Mouse (Mus musculus) midbrain, embryonic 11.5 days (tissue): Measurements from ENCODE around the gene 1700029I15Rik. TPM values are rescaled to one million over a fixed set of nuclear protein-coding genes. Genes with fewer than 3 reads are reported as not detected.

Experiments used
- ATAC-seq: fragments of 200-750 bp; cut with Nextera tagmentation; 2 replicates; pipeline ENCODE4 v1.8.0; 2017; ENCODE audit warnings: moderate TSS enrichment, moderate library complexity; ENCODE audit not compliant: low FRiP score
- DNase-seq: peaks from one replicate; pipeline ENCODE4 v3.0.0; 2015; ENCODE audit warnings: low spot score; ENCODE audit errors: missing footprints
- H3K27ac ChIP-seq: fragments of 300-500 bp; sonication (generic); 2 replicates; pipeline ENCODE4 v1.5.1; 2014; ENCODE audit warnings: low read depth, low read length
- H3K27me3 ChIP-seq: fragments of 300-500 bp; sonication (generic); 2 replicates; pipeline ENCODE4 v1.6.1; 2014; ENCODE audit warnings: mild to moderate bottlenecking, low read length, moderate library complexity, mixed read lengths; ENCODE audit not compliant: control insufficient read depth, insufficient read depth
- H3K36me3 ChIP-seq: fragments of 300-500 bp; sonication (generic); 2 replicates; pipeline ENCODE4 v1.6.1; 2014; ENCODE audit warnings: mild to moderate bottlenecking, low read length, moderate library complexity, mixed read lengths; ENCODE audit not compliant: control insufficient read depth, insufficient read depth
- H3K4me1 ChIP-seq: fragments of 300-500 bp; sonication (generic); 2 replicates; pipeline ENCODE4 v1.6.1; 2014; ENCODE audit warnings: low read length; ENCODE audit not compliant: control insufficient read depth, insufficient read depth
- H3K4me2 ChIP-seq: fragments of 300-500 bp; sonication (generic); 2 replicates; pipeline ENCODE4 v1.6.1; 2014; ENCODE audit warnings: mild to moderate bottlenecking, moderate library complexity
- H3K4me3 ChIP-seq: fragments of 300-500 bp; sonication (generic); 2 replicates; pipeline ENCODE4 v1.5.1; 2014; ENCODE audit warnings: low read depth, low read length
- H3K9ac ChIP-seq: fragments of 300-500 bp; sonication (generic); 2 replicates; pipeline ENCODE4 v1.6.1; 2014; ENCODE audit warnings: low read length
- H3K9me3 ChIP-seq: fragments of 300-500 bp; sonication (generic); 2 replicates; pipeline ENCODE4 v1.6.1; 2016; ENCODE audit warnings: low read length; ENCODE audit not compliant: control insufficient read depth
- WGBS: fragments of 180-500 bp; shearing (Covaris S2); extraction: QIAGEN DNeasy Blood & Tissue Kit; methylation state at CpG from one replicate; pipeline ENCODE4 v1.1.7; 2014; 5-methylcytosine and 5-hydroxymethylcytosine counted together
- polyA plus RNA-seq: library from polyadenylated mRNA; unstranded; fragments of >200 nt; fragmentation: Nextera tagmentation; extraction: Ambion mirVana; gene quantifications from 2 replicates; pipeline ENCODE4 v1.2.1, GENCODE M21; 2014

The 1700029I15Rik gene
- polyA plus RNA-seq, 1 experiment from 2014 or later, result 1.5 TPM

DNA sequence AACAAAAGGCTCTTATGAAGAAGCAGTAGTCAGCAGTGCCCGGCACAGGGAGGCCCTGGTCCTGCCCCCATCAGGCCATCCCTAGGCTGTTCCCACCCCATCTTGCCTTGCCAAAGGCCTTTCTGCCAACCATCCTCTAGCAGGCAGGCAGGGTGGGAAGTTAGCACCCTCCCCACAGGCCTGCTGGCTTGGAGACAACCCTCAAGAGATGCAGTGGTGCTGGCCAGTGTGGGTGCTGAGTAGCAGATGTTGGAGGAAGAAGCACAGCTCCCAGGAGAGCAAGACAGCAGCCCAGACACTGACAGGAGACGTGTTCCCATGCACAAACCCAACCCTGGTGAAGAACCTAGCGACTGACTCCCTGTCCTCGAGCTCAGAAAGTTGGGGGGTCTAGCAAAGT, 5.3 kb downstream of the 1700029I15Rik start:
- Histone ChIP-seq H3K27ac (no peak overlapping the region), H3K27me3 (no peaks in the 10 kb centered on the region), H3K4me1 (peaks cover 43% of the 10 kb centered on the region), H3K9ac (peak overlapping the region; percentile 80), H3K36me3 (peaks cover 45% of the 10 kb centered on the region), H3K4me2 (peak overlapping the region; percentile 65), H3K4me3 (no peak overlapping the region), H3K9me3 (no peaks in the 10 kb centered on the region)
- no peak for ATAC-seq
- DNase-seq, result no peak
- WGBS, result 87% methylated on average over 4 of the region's 4 CpGs

DNA sequence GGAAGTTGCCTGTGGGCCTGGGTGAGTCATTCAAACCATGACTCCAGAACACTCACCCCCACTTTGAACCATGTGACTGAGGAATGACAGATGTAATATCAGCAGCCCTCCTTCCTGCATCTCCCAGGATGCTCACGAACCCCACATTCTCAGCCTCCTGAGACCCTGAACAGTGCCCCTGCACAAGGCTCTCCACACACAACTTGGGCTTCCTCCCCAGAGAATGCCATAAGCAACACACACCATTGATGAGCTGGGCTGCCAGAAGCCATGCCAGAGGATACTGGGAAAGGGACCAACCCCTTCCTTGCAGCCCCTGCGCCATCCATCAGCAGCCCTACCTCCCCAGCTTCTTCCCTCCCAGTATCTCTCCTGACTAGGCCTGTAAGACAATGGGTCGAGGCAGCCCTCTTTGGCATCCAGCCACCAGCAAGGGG, 5.8 kb downstream of the 1700029I15Rik start:
- Histone ChIP-seq H3K36me3 (peaks cover 42% of the 10 kb centered on the region), H3K9me3 (no peaks in the 10 kb centered on the region), H3K4me3 (peak overlapping the region; percentile 63), H3K27me3 (no peaks in the 10 kb centered on the region), H3K4me2 (peak overlapping the region; percentile 65), H3K27ac (no peak overlapping the region), H3K9ac (peak overlapping the region; percentile 80), H3K4me1 (peaks cover 47% of the 10 kb centered on the region)
- ATAC-seq, result no peak
- no peak for DNase-seq
- 43% methylated on average over 3 of the region's 3 CpGs for WGBS

DNA sequence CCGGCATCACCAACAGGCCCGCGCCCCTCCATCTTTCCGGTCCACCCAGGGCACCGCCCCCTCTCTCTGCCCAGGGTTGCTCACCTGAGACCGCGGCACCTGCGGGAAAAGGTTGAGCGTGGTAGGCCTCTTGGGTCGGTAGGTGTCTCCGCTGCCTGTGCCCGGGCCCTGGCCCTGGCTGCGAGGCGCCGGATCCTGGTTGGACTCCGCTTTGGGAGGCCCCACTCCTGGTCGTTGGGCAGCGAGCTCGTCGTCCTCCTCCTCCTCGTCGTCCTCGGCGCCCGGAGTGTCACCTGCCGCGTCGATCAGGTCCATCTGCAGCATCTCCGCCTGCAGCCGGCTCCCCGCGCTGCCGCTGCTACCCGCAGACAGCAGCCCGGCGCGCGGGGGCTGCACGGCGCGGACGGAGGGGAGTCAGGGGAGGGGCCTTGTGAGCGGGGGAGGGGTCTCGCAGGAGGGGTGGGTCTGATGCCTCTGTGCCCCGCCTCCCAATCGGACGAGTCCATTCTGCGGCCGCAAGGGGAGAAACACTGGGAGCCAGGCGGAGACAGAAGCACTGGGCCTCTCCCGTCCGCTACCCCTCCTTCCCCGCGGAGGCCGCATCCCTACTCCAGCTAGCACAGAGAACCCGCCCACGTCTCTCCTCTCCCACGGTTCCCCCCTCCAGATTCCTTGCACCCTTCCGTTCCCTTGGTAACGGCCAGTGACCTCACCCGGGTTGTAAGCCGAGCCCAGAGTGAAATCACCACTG, 6.7 kb downstream of the 1700029I15Rik start:
- Histone ChIP-seq H3K27ac (peak overlapping the region; percentile 51), H3K4me1 (peaks cover 50% of the 10 kb centered on the region), H3K9me3 (no peaks in the 10 kb centered on the region), H3K4me2 (peak overlapping the region; percentile 65), H3K4me3 (peak overlapping the region; percentile 63), H3K36me3 (peaks cover 32% of the 10 kb centered on the region), H3K9ac (peak overlapping the region; percentile 80), H3K27me3 (no peaks in the 10 kb centered on the region)
- WGBS, result under 1% methylated on average over 61 of the region's 62 CpGs
- ATAC-seq, result peak; percentile 96
- peak; percentile 99 for DNase-seq

- peaks cover 50% of the 10 kb centered on the region for H3K4me1 ChIP-seq
- ATAC-seq, result no peak
- no peak for DNase-seq
- H3K9ac ChIP-seq, result peak overlapping the region; percentile 28; the same call in 1 of the 2 replicates
- no peaks in the 10 kb centered on the region for H3K27me3 ChIP-seq
- H3K9me3 ChIP-seq, result no peaks in the 10 kb centered on the region
- 4% methylated on average over 10 of the region's 10 CpGs for WGBS
- peak overlapping the region; percentile 63 for H3K4me3 ChIP-seq
- peak overlapping the region; percentile 45 for H3K27ac ChIP-seq
- H3K36me3 ChIP-seq, result peaks cover 26% of the 10 kb centered on the region
- H3K4me2 ChIP-seq, result peak overlapping the region; percentile 24
These were observed 7.3 kb downstream of the 1700029I15Rik start for GRCm38 (mm10) chr2:92389645-92390044.

GRCm38 (mm10) chr2:92390206-92390930, 8.0 kb downstream of the 1700029I15Rik start:
- no peak for DNase-seq
- Histone ChIP-seq H3K9me3 (no peaks in the 10 kb centered on the region), H3K36me3 (peaks cover 20% of the 10 kb centered on the region), H3K9ac (peak overlapping the region; percentile 28; the same call in 1 of the 2 replicates), H3K4me2 (peak overlapping the region; percentile 24), H3K27ac (peak overlapping the region; percentile 45), H3K27me3 (no peaks in the 10 kb centered on the region), H3K4me1 (peaks cover 50% of the 10 kb centered on the region), H3K4me3 (no peak overlapping the region)
- ATAC-seq, result no peak
- WGBS, result 75% methylated on average over 6 of the region's 6 CpGs

DNA sequence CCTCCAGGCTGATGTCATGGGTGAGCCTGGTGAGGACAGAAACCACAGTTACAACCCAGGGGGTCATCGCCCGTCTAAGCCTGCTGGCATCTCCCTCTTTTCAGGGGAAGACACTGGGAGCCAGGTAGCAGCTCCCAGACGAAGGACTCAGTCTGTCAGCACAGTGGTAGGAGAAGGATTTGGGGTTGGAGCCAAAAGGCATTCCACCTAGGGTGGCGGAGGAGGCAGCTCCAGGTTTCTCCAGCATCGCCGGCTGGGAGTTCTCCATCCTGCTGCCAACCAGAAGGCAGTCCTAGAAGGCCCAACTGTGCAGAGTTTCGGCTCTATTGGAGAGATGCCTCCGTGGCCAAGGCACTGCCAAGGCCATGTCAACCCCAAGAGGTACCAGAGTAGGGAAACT, 8.8 kb downstream of the 1700029I15Rik start:
- DNase-seq, result no peak
- Histone ChIP-seq H3K4me2 (peak overlapping the region; percentile 46), H3K4me1 (peaks cover 50% of the 10 kb centered on the region), H3K9ac (peak overlapping the region; percentile 61; the same call in 1 of the 2 replicates), H3K4me3 (no peak overlapping the region), H3K27me3 (no peaks in the 10 kb centered on the region), H3K27ac (no peak overlapping the region), H3K9me3 (no peaks in the 10 kb centered on the region), H3K36me3 (peaks cover 12% of the 10 kb centered on the region)
- no peak for ATAC-seq
- WGBS, result 85% methylated on average over 8 of the region's 8 CpGs

DNA sequence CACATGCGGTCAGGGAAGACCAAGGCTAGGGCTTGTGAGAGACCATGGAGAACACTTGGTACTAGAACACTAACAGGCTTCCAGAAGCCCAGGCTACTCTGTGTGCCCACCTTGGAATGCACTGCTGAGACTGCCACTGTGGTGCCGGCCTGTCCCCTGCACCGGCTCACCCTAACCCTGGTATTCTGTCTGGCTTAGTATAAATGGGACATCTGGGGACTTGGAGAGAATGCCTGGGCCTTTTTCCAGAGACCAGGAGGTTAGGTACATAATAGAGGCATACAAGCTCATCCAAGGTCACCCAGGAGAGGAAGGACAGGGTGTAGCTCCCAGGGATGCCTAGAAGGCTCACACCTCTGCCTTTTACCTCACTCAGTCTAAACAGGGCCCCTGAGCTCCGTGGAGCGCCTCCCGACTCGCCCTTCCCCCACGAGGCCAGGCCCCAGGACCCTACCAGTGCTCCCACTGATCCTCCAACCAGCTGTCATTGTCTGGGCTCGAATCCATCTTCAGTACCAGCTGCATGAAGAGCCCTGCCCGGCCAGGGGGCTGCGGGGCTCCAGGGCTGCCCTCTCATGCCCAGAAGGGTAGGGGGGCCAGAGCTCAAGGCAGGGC, 9.5 kb downstream of the 1700029I15Rik start:
- WGBS, result 22% methylated on average over 11 of the region's 11 CpGs
- peak overlapping the region; percentile 83 for H3K27ac ChIP-seq
- peaks cover 50% of the 10 kb centered on the region for H3K4me1 ChIP-seq
- peak overlapping the region; percentile 46 for H3K4me2 ChIP-seq
- H3K9ac ChIP-seq, result peak overlapping the region; percentile 61
- H3K27me3 ChIP-seq, result no peaks in the 10 kb centered on the region
- peak overlapping the region; percentile 29 for H3K4me3 ChIP-seq
- peaks cover 6% of the 10 kb centered on the region for H3K36me3 ChIP-seq
- peak; percentile 1; the same call in 1 of the 2 replicates for ATAC-seq
- peak; percentile 88 for DNase-seq
- H3K9me3 ChIP-seq, result no peaks in the 10 kb centered on the region

DNA sequence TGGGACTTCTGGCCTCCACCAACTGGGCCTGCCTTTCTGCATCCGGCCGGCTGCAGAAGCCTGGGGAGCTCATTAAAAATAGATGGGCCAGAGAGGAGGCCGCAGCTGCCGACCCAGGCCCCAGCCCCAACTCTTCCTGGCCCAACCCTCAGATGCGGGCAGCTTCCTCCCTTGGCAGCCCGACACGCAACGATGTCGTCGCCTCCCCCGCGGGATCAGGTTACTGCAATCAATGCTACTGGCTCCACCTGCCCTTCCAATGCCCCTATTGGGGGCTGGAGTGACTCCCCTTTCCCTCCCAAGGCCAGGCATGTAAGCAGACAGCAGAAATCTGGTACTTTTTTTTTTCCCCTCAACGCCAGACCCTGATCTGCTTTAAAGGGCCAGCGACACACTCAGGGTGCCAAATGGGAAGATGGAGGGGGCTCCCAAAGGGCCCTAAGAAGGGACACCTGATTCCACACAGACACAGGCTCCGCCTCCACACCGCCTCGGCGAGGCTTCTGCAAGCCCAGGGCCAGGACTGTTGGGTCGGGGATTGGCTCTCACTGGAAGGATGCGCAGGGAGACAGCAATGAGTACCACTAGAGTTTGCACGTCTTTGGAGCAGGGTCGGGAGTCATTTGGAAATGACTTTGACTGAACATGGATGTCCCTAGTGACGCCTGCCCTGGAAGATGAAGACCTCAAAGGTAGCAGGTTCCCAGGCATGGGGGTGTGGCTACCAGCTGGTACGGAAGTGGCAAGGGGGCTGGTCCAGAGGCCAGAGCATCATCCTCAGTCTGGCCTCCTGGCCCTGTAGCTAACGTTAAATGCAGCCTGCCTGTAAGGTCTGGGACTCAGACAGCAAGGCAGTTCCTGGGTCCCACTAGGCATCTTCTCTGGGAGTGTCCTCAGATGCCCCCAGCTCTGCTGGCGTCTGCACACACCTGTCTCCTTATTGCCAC, 10.3 kb downstream of the 1700029I15Rik start:
- peak; percentile 91 for DNase-seq
- WGBS, result 4% methylated on average over 26 of the region's 26 CpGs
- Histone ChIP-seq H3K4me1 (peaks cover 53% of the 10 kb centered on the region), H3K9me3 (no peaks in the 10 kb centered on the region), H3K9ac (peak overlapping the region; percentile 61), H3K36me3 (no peaks in the 10 kb centered on the region; the same call in 1 of the 2 replicates), H3K4me3 (peak overlapping the region; percentile 29), H3K4me2 (peak overlapping the region; percentile 46), H3K27ac (peak overlapping the region; percentile 83), H3K27me3 (no peaks in the 10 kb centered on the region)
- 0 out of 2 replicates have a peak, but pooled peaks have one; percentile 0 for ATAC-seq
